Mouse (Mus musculus) lung, postnatal 36 days (tissue): ENCODE results near the gene Wdr37.
"Not testable (repeated sequence)": the region's sequence is repeated elsewhere in the genome, so short reads cannot be mapped to it uniquely, and the experiment has no call there.

Experiments used
- DNase-seq: peaks from one replicate; pipeline ENCODE4 v3.0.0; 2022; ENCODE audit warnings: mixed read lengths

The Wdr37 gene

DNA sequence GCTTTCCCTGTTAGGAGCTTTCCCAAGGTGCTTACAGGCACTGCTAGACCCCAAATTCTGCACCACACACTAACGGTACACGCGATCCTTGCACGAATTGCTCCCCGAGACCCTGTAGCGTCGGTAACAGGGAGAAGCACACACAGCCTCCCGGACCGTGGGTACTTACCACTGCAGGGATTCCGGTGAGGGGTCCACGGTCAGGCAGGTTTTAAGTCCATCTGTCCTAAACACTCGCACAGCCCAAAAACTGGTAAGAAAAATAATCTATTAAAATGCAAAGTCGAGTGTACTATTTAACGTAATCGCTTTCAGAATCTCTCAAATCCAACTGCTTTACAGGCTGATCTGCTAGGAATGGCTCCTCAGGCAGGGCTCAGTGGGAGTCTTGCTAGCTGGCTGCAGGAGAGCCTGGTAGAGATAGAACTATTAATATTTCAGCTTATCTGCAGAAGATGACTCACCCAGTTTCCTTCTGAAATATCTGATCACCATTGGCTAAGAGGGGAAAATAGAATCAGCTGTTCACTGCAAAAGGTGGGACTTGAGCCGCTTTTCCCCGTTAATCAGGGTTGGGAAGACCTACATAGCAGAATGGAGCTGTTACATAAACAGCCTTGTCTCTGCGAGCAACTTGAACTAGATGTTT, at the start of gene Wdr37:
Gene Wdr37 (minus strand): TSS at position 596 of the 649 bp plus-strand sequence.
- peak; percentile 36 for DNase-seq

GRCm38 (mm10) chr13:8913890-8914289, 42.2 kb upstream of the Wdr37 start:
- not testable (repeated sequence) for DNase-seq

DNA sequence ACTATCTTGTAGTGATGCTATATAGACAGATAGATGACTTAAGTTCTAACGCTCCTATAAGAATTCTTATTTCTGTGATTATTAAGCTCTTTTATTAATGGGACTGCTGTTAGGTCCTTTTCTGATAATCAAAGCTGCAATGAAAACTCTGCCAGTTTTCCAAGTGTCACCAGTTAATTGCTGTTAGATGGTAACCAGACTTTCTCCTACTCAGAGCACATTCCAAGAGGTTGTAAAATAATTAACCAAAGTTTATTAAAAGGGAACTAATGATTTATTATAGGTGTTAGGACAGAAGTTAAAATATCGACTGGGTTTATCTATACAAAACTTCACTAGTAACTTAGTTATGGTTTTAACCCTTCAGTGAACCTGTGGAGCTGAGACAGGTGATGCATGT, 34.3 kb upstream of the Wdr37 start:
- DNase-seq: not testable (repeated sequence)

DNA sequence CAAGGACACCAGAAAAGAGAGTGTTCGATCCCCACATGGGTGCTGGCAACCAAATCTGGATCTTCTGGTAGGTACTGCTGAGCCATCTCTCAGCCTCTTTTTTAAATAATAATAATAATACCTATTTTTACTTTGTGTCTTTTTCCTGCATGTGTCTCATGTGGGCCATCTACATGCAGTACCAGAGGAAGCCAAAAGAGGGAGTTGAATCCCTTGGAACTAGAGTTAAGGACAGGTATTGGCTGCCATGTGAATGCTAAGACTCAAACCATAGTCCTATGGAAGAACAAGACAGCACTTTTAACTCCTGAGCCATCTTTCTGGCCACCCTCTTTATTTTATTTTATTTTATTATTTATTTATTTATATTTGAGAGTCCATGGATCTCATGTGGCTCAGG, 16.9 kb upstream of the Wdr37 start:
- DNase-seq: peak; percentile 70

GRCm38 (mm10) chr13:8886185-8886560, 14.5 kb upstream of the Wdr37 start:
- DNase-seq: no peak

DNA sequence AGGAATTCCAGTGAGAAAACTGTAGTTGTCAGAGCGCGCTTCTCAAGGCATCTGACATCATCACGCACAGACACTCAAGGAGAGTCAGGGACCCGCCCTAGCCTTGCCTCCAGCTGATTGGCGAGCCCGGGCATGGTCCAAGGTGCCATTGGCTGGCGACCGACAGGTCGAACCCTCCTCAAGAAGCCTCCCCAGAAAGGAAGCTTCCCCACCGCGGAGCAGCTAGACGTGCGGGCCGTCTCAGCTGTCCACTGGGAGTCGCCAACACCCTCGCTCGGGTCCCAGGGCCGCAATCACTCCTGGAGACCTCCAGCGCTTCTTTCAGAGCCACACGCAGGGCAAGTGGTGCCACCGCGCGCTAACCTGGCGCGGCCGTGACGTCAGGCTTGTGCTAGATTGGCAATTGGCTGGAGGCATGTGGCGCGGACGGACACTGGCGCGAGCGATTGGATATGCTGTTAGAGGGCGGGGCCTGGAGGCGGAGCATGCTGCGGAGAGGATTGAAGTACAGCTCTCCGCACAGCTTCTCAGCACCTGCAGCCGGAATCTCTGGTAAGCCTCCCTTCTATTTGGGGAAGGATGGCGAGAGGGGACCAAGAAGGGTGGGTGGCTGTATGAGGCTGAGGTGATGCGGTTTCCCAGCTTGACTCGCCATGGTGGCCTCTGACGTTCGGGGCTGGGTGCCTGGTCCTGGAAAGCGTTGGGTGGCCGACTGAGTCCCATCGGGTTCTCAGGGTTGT, 13.9 kb upstream of the Wdr37 start, which contains the start of gene Idi1:
Gene Idi1 (plus strand): TSS at position 57 of the 740 bp plus-strand sequence.
- peak; percentile 99 for DNase-seq

DNA sequence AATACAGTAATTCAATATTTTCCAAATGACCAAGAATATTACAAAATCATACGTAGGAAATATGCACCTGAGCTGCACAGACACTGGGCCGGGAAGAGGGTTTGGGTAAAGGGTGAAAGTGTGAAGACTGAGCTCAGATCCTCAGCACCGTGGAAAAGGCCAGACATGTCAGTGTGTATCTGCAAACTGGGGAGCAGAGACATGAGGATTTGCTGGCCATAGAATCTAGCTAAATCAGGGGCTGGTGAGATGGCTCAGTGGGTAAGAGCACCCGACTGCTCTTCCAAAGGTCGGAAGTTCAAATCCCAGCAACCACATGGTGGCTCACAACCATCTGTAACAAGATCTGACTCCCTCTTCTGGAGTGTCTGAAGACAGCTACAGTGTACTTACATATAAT, 12.2 kb upstream of the Wdr37 start:
- not testable (repeated sequence) for DNase-seq

DNA sequence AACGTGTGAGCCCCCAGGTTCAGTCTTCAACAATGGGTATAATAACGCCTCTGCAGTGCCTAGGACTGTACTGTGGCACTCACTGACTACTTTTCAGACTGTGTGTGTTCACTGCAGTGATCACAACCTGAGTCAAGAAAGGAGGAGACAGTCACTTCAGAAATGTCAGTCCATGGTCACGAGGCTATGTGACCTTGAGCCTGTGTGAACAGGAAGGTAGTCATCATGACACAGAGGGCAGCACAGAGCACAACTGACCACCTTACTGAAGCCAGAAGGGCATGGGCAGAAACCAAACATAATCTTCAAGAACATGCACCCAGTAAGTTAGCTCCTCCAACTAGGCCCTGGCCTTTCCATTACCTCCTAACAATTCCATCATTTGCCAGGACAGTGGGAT, 9.9 kb upstream of the Wdr37 start:
- DNase-seq: no peak

DNA sequence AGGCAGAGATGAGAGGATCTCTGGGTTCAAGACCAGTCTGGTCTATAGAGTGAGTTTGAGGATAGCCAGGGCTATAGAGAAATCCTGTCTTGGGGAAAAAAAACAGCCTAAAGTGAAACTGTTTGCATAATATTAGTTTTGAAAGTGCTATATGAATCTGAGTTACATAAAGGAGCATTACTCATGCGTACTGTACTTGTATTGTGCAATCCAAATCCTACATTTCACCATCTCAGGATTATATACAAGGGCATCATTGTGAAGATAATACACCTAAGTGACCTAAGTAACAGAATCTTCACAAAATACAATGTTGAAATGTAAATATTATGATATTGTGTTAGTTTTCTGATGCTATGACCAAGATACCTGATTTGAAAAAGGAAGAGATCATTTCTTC, 2.1 kb upstream of the Wdr37 start:
- no peak for DNase-seq

DNA sequence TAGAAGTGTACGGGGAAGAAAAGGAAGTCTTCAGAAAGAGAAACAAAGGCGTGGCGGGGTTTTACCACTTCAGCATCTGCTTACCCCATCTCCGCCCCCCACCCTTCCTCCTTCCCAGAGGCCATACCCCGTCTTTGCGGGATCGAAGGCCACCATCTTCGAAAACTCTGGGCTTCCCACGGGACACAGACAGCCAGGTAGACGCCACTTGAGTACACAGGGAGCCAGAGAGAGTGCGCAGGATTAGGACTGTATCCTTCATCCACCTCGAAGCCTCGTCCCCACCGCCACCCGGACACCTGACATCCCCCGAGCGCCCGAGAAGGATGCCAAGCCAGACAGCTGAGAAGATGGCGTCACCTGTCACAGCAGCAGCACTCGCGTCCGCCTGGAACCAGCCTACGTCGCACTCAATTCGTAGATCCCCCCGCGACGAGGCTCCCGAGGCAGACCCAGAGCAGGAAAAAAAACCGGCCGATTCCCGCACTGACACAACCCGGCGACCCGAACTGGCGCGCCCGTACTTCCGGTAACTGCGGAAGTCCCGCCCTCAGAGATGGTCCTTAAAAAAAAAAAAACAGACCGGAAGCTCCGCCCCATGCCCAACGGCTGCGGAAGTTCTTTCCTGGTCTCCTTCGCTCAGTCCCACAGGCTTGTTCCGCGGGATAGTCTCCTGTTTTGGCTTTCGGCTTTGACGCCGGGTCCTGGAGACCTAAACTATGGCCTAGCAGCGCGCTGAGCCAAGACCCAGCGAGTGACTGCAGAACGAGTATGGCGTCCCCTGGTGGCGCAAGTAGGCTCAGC, 997 bp downstream of the Wdr37 start:
- DNase-seq: peak; percentile 93

GRCm38 (mm10) chr13:8870160-8870509, 1.6 kb downstream of the Wdr37 start:
- DNase-seq: peak; percentile 13

- DNase-seq: no peak
Observed at GRCm38 (mm10) chr13:8869578-8870157, 2.0 kb downstream of the Wdr37 start.

- DNase-seq: peak; percentile 63
Observed at GRCm38 (mm10) chr13:8866612-8867011, 5.1 kb downstream of the Wdr37 start.

DNA sequence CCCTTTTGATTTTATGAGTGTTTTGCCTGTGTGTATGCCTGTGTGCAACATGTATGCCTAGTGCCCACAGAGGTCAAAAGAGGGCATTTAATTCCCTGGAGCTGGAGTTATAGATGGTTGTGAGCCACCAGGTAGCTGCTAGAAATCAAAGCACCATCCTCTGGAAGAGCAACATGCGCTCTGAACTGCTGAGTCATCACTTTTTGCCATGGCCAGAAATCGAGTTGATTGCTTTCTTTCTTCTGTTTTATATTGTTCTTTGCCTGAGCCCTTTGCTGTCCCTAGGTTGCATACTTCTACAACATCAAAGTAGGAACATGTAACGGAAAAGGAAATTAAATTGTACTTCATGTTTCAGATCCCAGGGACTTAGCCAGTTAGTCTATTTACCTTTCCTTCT, 6.7 kb downstream of the Wdr37 start:
- DNase-seq: no peak

DNA sequence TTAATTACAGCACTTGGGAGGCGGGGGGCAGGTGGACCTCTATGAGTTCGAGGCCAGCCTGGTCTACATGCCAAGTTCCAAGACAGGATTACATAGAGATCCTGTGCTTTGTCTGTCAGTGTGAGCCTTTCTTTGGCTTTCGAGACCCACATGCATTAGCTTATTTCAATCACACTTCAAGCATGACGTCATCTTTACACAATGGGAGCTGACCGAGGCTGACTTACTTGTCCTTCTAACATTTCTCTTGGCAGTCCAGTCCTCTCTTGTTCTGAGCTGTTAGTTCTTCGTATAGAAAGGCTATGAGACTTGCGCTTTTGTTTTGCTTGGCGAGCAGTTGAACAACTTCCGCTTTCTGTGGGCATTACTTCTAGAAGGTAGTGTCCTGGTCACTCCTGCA, 10.8 kb downstream of the Wdr37 start:
- no peak for DNase-seq

DNA sequence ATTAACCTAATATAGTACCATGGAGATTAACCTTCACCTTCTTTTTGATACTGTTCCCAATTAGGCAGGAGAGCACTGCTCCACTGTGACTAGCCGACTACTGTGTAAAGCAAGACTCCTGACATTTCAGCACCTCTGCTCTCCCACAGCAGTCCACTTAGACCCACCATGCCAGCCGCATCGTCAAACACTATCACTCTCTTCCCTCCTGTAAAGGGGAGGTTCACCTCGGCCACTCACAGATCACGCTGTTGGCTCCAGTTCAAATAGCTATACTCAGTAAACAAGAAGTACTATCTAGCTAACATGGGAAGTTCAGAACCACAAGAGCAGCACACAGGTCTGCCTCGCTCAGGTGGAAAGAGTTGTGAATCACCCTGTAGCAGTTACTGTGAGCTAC, 13.3 kb downstream of the Wdr37 start:
- DNase-seq: no peak

- DNase-seq: no peak
Observed at GRCm38 (mm10) chr13:8854769-8855168, 16.9 kb downstream of the Wdr37 start.

DNA sequence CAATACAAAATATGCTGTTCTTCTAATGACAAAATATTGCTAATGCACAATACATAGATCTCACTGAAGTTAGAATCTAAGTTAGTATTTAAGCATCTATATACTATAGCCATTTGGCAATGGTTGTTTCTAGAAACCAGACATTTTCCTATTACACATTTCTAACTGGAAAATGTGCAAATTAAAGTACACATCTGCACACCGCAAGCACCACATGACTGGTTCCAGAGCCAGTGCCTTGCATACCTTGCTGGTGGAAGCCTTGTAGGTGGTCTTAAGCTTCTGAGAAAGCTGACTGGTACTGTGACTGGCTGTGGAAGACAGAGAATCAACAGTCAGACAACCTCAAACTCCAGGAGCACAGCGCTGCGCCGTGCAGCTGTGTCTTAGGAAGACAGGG, 18.3 kb downstream of the Wdr37 start:
- DNase-seq: no peak

GRCm38 (mm10) chr13:8849311-8849710, 22.4 kb downstream of the Wdr37 start:
- DNase-seq: peak; percentile 25

- DNase-seq: peak; percentile 62
Observed at GRCm38 (mm10) chr13:8847702-8848101, 24.0 kb downstream of the Wdr37 start.

DNA sequence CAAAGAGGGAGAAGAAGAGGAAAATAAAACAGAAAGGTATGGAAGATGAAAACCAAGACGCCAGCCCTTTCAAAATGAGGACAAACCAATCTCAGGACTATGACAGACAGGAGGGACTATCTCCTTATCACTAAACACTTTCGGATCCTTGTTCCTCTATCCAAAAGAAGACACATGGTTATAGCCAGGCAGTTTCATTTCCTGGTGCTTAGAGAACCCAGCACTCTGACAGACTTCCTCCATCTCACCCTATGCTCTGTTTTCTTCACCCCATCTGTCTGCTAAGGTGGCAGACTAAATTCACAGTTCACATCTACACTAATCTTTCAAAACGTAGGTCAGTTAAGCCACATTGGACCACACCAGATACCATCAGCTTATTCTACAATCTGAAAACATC, 29.4 kb downstream of the Wdr37 start:
- DNase-seq: no peak

DNA sequence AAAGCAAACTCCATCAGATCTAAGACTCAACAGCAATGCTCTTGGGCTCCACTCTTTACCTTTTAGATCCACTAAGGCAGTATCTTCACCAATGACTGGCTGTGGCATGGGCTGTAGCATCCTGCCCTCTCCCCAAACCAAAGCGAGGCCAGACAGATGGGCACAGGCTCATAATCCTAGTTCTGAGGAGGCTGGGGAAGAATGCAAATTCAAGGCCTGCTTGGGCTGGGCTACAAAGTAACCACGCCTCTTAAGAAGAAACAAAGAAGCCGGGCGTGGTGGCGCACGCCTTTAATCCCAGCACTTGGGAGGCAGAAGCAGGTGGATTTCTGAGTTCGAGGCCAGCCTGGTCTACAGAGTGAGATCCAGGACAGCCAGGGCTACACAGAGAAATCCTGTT, 29.9 kb downstream of the Wdr37 start:
- not testable (repeated sequence) for DNase-seq

DNA sequence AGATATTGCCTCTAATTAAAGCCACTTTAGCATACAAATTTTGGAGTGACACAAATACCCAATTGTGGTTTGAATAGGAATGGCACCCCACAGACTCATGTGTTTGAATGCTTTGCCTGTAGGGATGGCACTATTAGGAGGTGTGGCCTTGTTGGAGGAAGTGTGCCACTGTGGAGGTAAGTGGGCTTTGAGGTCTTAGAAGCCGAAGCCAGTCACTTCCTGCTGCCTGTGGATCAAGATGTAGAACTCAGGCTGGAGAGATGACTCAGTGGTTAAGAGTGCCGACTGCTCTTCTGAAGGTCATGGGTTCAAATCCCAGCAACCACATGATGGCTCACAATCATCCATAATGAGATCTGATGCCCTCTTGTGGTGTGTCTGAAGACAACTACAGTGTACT, 30.8 kb downstream of the Wdr37 start:
- no peak for DNase-seq
